In the genomic region with DNA sequence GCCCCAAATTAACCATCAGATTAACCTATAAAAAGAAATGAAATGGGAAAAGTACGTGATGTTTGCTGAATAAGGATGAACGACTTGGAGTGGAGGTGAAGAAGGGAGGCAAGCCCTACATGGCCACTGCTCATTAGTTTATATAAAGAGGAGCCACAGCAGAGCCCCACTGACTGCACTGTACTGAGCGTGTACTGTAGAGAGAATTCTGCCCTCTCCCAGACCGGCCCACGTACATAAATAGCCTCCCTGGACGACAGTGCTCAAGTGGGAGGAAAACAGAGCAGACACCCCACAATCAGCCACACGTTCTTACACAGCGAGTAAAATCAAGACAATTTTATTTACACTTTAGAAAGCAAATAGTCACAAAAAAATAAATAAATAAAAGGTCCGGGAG, we compare ENCODE assay signal across 19 mouse cellular contexts. TPM values are rescaled to one million over a fixed set of nuclear protein-coding genes. Genes with fewer than 3 reads are reported as not detected.
"Had no signal": no experiment of that assay in that cellular context is flagged by ENCODE, and none has a peak within 500 bp of the region (broad histone marks: within the 10 kb centered on the region; RNA-seq: fewer than 3 reads in every experiment).

No protein-coding gene starts in this region.

- H3K9ac ChIP-seq: liver, embryonic 13.5 days had no signal

- H3K4me3 ChIP-seq: layer of hippocampus, adult 2 months; left cerebral cortex, adult 2 months; liver, embryonic 13.5 days had no signal

- H3K27me3 ChIP-seq: liver, embryonic 13.5 days had no signal

- DNase-seq: kidney, postnatal 25 days; layer of hippocampus, adult 9-11 months; liver, embryonic 13.5 days; lung, adult 2 months; lung, postnatal 14 days; lung, postnatal 4 days; midbrain, embryonic 14.5 days; thymus, adult 18-20 months; thymus, postnatal 36 days had no signal

- H3K4me1 ChIP-seq: liver, embryonic 13.5 days had no signal

- H3K9me3 ChIP-seq: liver, embryonic 13.5 days had no signal

- H3K4me2 ChIP-seq: liver, embryonic 13.5 days; midbrain, embryonic 11.5 days had no signal

- H3K36me3 ChIP-seq: liver, embryonic 13.5 days had no signal

- H3K27ac ChIP-seq: layer of hippocampus, adult 2 months; left cerebral cortex, adult 2 months; liver, embryonic 13.5 days had no signal

RNA-seq across cellular contexts. Expression of gene Gja3, which starts 23.8 kb away (rescaled TPM):
- total RNA-seq: liver, adult 2 months; megakaryocyte progenitor cell, adult 5-6 weeks; megakaryocyte-erythroid progenitor cell, adult 5-6 weeks had no signal
- polyA plus RNA-seq: large intestine, adult 2 months; liver, adult 2 months; midbrain, embryonic 14.5 days; neural tube, embryonic 14.5 days; spleen, adult 2 months; urinary bladder, adult 2 months had no signal
